ENCODE assay signal across 20 mouse cellular contexts in genomic region chr14:122209177-122209576, GRCm38 (mm10). TPM values are rescaled to one million over a fixed set of nuclear protein-coding genes. Genes with fewer than 3 reads are reported as not detected.
DNase-seq lines count a peak whose midpoint lies in the region; ATAC-seq and TF ChIP-seq lines count a peak whose summit lies in the region.
"Had no signal": no experiment of that assay in that cellular context is flagged by ENCODE, and none has a peak within 500 bp of the region (broad histone marks: within the 10 kb centered on the region; RNA-seq: fewer than 3 reads in every experiment).

No protein-coding gene starts in this region.

- no peaks in the 10 kb centered on the region for H3K4me1 ChIP-seq in stomach, postnatal 0 days (replicated peaks; ENCODE audit: control insufficient read depth, insufficient read depth)
- H3K4me1 ChIP-seq: embryonic facial prominence, embryonic 10.5 days; embryonic facial prominence, embryonic 12.5 days; forebrain, embryonic 13.5 days; forebrain, embryonic 15.5 days had no signal

- 50% methylated on average over 5 of the region's 5 CpGs for WGBS in stomach, postnatal 0 days

- no peak for TF ChIP-seq CTCF in stomach, postnatal 0 days (IDR thresholded peaks at IDR 0.05; ENCODE audit: low read depth)

- no peaks in the 10 kb centered on the region for H3K36me3 ChIP-seq in stomach, postnatal 0 days (ENCODE audit: control insufficient read depth, insufficient read depth, low read length)
- H3K36me3 ChIP-seq: embryonic facial prominence, embryonic 10.5 days; embryonic facial prominence, embryonic 12.5 days; forebrain, embryonic 15.5 days had no signal

- intact Hi-C loops in heart, postnatal 14 days (cut with DNase I), result no loop called here

- no peak for TF ChIP-seq EP300 in stomach, postnatal 0 days (optimal IDR thresholded peaks at IDR 0.05)

- no peak overlapping the region for H3K9ac ChIP-seq in stomach, postnatal 0 days (ENCODE audit: low read length)
- H3K9ac ChIP-seq: embryonic facial prominence, embryonic 12.5 days; forebrain, embryonic 13.5 days; forebrain, embryonic 15.5 days; forebrain, postnatal 0 days had no signal

- H3K9me3 ChIP-seq in stomach, postnatal 0 days (ENCODE audit: control insufficient read depth, low read length), result no peaks in the 10 kb centered on the region
- H3K9me3 ChIP-seq: embryonic facial prominence, embryonic 10.5 days; embryonic facial prominence, embryonic 12.5 days; forebrain, embryonic 13.5 days; forebrain, embryonic 15.5 days; G1E had no signal

- H3K27me3 ChIP-seq in stomach, postnatal 0 days (ENCODE audit: control insufficient read depth, insufficient read depth, low read length), result no peaks in the 10 kb centered on the region
- H3K27me3 ChIP-seq: embryonic facial prominence, embryonic 12.5 days; forebrain, embryonic 13.5 days; forebrain, embryonic 15.5 days; Patski had no signal

- peak; percentile 37 to 40 for DNase-seq in adrenal gland, postnatal 36 days
- no peak for DNase-seq in adrenal gland, postnatal 14 days
- DNase-seq in 3T3-L1 (ENCODE audit: low read depth, low spot score), result peak; percentile 65
- no peak for DNase-seq in stomach, postnatal 0 days (ENCODE audit: low spot score)
- DNase-seq in natural killer cell, adult 2 months (ENCODE audit: low spot score in 2 of 2), result no peak
- no peak for DNase-seq in heart, postnatal 14 days
- DNase-seq: adrenal gland, postnatal 10 days; cerebellum, adult 11-12 months; cerebellum, adult 2 months; cerebellum, adult 9-10 months; cerebellum, postnatal 10 days; cerebellum, postnatal 25 days; forebrain, postnatal 0 days had no signal

- H3K27ac ChIP-seq in stomach, postnatal 0 days (replicated peaks), result no peak overlapping the region
- H3K27ac ChIP-seq: embryonic facial prominence, embryonic 10.5 days; embryonic facial prominence, embryonic 12.5 days; forebrain, embryonic 13.5 days; forebrain, embryonic 15.5 days had no signal

- H3K4me2 ChIP-seq in stomach, postnatal 0 days (replicated peaks; ENCODE audit: low read depth), result no peak overlapping the region
- H3K4me2 ChIP-seq: embryonic facial prominence, embryonic 12.5 days; forebrain, embryonic 13.5 days; forebrain, embryonic 15.5 days had no signal

- ATAC-seq in stomach, postnatal 0 days (ENCODE audit: low FRiP score, low TSS enrichment), result peak; percentile 59; the same call in 1 of the 2 replicates
- ATAC-seq: activated CD4-positive, CD25-positive, alpha-beta regulatory T cell, adult 4 months; forebrain, embryonic 13.5 days; forebrain, embryonic 15.5 days; forebrain, postnatal 0 days; Patski had no signal

- H3K4me3 ChIP-seq in stomach, postnatal 0 days (ENCODE audit: low read depth, low read length), result no peak overlapping the region
- H3K4me3 ChIP-seq: embryonic facial prominence, embryonic 10.5 days; embryonic facial prominence, embryonic 12.5 days; forebrain, embryonic 13.5 days; forebrain, embryonic 15.5 days had no signal

RNA-seq across cellular contexts. Expression of gene Clybl, which starts 27.7 kb away (rescaled TPM):
- total RNA-seq in adrenal gland, postnatal 36 days (2021), result 10 to 100 TPM; 82.2 to 85.6 TPM
- 104 and 111 TPM in 2 replicates for total RNA-seq in adrenal gland, postnatal 14 days (2021)
- 28.8 and 35.9 TPM in 2 replicates for polyA plus RNA-seq in stomach, postnatal 0 days (2015; fragmentation: Nextera tagmentation; extraction: Ambion mirVana)
- 100 to 1,000 TPM; 103 to 116 TPM for total RNA-seq in heart, postnatal 14 days (2021)

Comparison
In these comparisons a context has a peak if more than half of its experiments do, and no peak if none do; other contexts are left out.
1. DNase-seq: peak in adrenal gland, postnatal 36 days (2 of 2) and 3T3-L1 (single experiment); none in adrenal gland, postnatal 14 days (single experiment), stomach, postnatal 0 days (single experiment), natural killer cell, adult 2 months (0 of 2) and heart, postnatal 14 days (0 of 2).